Mouse (Mus musculus) layer of hippocampus, adult 2 months (tissue): ENCODE measurements around the gene Lamb1. TPM values are rescaled to one million over a fixed set of nuclear protein-coding genes. Genes with fewer than 3 reads are reported as not detected.

Experiments used
- DNase-seq, 2 experiments: peaks; one replicate each; pipeline ENCODE4 v3.0.0; 2022; ENCODE audit warnings: low spot score in 2 of 2
- H3K27ac ChIP-seq: fragments of 200-600 bp; 2 replicates; pipeline ENCODE4 v1.8.1; 2022
- H3K4me3 ChIP-seq: fragments of 200-600 bp; 2 replicates; pipeline ENCODE4 v1.8.1; 2022; ENCODE audit warnings: mild to moderate bottlenecking
- CTCF ChIP-seq: fragments of 200-600 bp; conservative IDR thresholded peaks from 2 replicates; pipeline ENCODE4 v1.8.1; 2022; ENCODE audit warnings: antibody characterized with exemption, mild to moderate bottlenecking, moderate library complexity
- total RNA-seq, 2 experiments: library from RNA; stranded (reverse); gene quantifications; 2 replicates each; pipeline ENCODE4 v1.2.3; 2021

Gene Lamb1
- total RNA-seq, 2 experiments from 2014 or later = 37.8 to 46.8 TPM

GRCm38 (mm10) chr12:31299676-31300197, 34.7 kb downstream of the Lamb1 start:
- DNase-seq = no peak
- no peak for TF ChIP-seq CTCF
- H3K4me3 ChIP-seq = no peak overlapping the region
- H3K27ac ChIP-seq = no peak overlapping the region

GRCm38 (mm10) chr12:31300276-31300675, 35.2 kb downstream of the Lamb1 start:
- Histone ChIP-seq H3K27ac (no peak overlapping the region), H3K4me3 (no peak overlapping the region)
- no peak for TF ChIP-seq CTCF
- DNase-seq = no peak

- no peak for TF ChIP-seq CTCF
- Histone ChIP-seq H3K4me3 (no peak overlapping the region), H3K27ac (no peak overlapping the region)
- DNase-seq = no peak
Measured at GRCm38 (mm10) chr12:31302266-31302665, 37.2 kb downstream of the Lamb1 start.

GRCm38 (mm10) chr12:31302766-31303511, 37.9 kb downstream of the Lamb1 start:
- no peak overlapping the region for H3K4me3 ChIP-seq
- TF ChIP-seq CTCF = no peak
- H3K27ac ChIP-seq = no peak overlapping the region
- DNase-seq = no peak

GRCm38 (mm10) chr12:31306075-31306675, 41.1 kb downstream of the Lamb1 start:
- no peak overlapping the region for H3K4me3 ChIP-seq
- no peak for TF ChIP-seq CTCF
- no peak overlapping the region for H3K27ac ChIP-seq
- DNase-seq = no peak

GRCm38 (mm10) chr12:31307011-31307410, 42.0 kb downstream of the Lamb1 start:
- Histone ChIP-seq H3K4me3 (no peak overlapping the region), H3K27ac (no peak overlapping the region)
- DNase-seq = no peak
- TF ChIP-seq CTCF = no peak

- Histone ChIP-seq H3K27ac (no peak overlapping the region), H3K4me3 (no peak overlapping the region)
- no peak for TF ChIP-seq CTCF
- no peak for DNase-seq
Measured at GRCm38 (mm10) chr12:31307756-31308155, 42.7 kb downstream of the Lamb1 start.

- no peak for TF ChIP-seq CTCF
- Histone ChIP-seq H3K4me3 (no peak overlapping the region), H3K27ac (no peak overlapping the region)
- no peak for DNase-seq
Measured at GRCm38 (mm10) chr12:31310687-31311086, 45.7 kb downstream of the Lamb1 start.

GRCm38 (mm10) chr12:31311671-31312265, 46.7 kb downstream of the Lamb1 start:
- H3K27ac ChIP-seq = no peak overlapping the region
- no peak overlapping the region for H3K4me3 ChIP-seq
- TF ChIP-seq CTCF = no peak
- DNase-seq = no peak

GRCm38 (mm10) chr12:31312281-31312680, 47.2 kb downstream of the Lamb1 start:
- no peak overlapping the region for H3K27ac ChIP-seq
- no peak overlapping the region for H3K4me3 ChIP-seq
- TF ChIP-seq CTCF = no peak
- DNase-seq = no peak

GRCm38 (mm10) chr12:31313136-31313535, 48.1 kb downstream of the Lamb1 start:
- TF ChIP-seq CTCF = no peak
- Histone ChIP-seq H3K27ac (no peak overlapping the region), H3K4me3 (no peak overlapping the region)
- DNase-seq = no peak

GRCm38 (mm10) chr12:31314310-31314709, 49.3 kb downstream of the Lamb1 start:
- Histone ChIP-seq H3K4me3 (no peak overlapping the region), H3K27ac (no peak overlapping the region)
- DNase-seq = no peak
- no peak for TF ChIP-seq CTCF

- DNase-seq = no peak
- no peak for TF ChIP-seq CTCF
- Histone ChIP-seq H3K4me3 (no peak overlapping the region), H3K27ac (no peak overlapping the region)
Measured at GRCm38 (mm10) chr12:31315961-31316360, 50.9 kb downstream of the Lamb1 start.
